Mouse (Mus musculus): ENCODE results near the gene Fam120c.
"Not testable (repeated sequence)": the region's sequence is repeated elsewhere in the genome, so short reads cannot be mapped to it uniquely, and the experiment has no call there.

Gene Fam120c

DNA sequence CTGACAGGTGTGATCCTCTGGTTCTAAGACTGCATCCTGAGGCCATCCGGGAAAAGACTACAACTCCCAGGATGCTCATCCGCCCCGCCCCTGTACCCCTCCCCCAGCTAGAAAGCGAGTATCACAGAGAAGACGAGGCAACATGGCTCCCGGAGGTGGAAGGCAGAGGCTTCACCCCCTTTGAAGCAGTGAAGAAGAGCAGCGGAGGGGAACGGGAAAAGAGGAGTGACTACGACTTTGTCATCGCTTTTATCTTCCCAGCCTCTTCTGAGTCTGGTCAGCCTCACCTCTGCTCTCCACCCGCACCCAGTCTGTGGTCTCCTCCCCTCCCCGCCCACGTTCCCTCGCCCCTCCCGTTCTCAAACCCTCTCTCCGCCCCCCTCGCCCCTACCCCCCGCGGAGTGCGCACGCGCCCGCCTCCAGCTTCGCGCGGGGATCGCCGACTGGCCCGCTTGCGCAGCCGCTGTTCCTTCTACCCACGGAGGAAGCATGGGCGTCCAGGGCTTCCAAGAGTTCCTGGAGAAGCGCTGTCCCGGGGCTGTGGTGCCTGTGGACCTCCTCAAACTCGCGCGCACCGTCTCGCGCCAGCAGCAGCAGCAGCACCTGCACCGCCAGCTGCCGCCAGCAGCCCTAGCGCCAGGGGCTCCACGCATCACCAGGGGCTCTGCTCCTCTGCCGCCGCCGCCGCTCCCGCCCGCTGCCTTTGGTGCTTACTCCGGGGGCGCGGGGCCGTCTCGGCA, at the start of gene Fam120c:
Gene Fam120c, plus strand, starts transcription at position 415 of the 740 bp plus-strand sequence.
- DNase-seq (ENCODE audit: low spot score in 2 of 2) = peak; percentile 53 to 76

- DNase-seq (ENCODE audit: low spot score in 2 of 2) = no peak
These were observed 45.6 kb upstream of the Fam120c start for GRCm38 (mm10) chrX:151298329-151298728.

GRCm38 (mm10) chrX:151313732-151314131, 30.2 kb upstream of the Fam120c start:
- DNase-seq (ENCODE audit: low spot score in 2 of 2) = no peak

- DNase-seq (ENCODE audit: low spot score in 2 of 2) = no peak
These were observed 10.4 kb upstream of the Fam120c start for GRCm38 (mm10) chrX:151333615-151334014.

GRCm38 (mm10) chrX:151337804-151338203, 6.2 kb upstream of the Fam120c start:
- no peak for DNase-seq (ENCODE audit: low spot score in 2 of 2)

DNA sequence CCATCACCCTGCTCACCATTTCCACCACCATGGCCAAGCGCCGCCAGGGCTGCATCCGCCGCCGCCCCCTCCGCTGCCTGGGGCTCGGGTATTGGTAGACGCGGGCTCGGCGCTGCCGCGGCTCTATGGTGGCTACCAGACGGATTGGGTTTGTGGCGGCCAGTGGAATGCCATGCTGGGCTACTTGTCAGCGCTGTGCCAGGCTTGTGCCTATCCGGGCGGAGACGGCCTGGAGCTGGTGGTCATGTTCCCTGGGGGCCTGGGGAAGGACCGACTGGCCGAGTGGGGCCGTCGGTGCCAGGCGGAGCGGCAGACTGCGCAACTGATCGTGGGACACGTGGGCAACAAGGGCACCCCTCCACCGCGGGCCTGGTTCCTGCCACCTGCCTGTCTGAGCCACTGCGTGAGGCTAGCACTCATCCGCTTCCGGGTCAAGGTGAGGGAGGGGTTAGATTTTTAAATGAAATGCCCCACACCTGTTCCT, 568 bp downstream of the Fam120c start:
- DNase-seq (ENCODE audit: low spot score in 2 of 2) = peak; percentile 15 to 26

DNA sequence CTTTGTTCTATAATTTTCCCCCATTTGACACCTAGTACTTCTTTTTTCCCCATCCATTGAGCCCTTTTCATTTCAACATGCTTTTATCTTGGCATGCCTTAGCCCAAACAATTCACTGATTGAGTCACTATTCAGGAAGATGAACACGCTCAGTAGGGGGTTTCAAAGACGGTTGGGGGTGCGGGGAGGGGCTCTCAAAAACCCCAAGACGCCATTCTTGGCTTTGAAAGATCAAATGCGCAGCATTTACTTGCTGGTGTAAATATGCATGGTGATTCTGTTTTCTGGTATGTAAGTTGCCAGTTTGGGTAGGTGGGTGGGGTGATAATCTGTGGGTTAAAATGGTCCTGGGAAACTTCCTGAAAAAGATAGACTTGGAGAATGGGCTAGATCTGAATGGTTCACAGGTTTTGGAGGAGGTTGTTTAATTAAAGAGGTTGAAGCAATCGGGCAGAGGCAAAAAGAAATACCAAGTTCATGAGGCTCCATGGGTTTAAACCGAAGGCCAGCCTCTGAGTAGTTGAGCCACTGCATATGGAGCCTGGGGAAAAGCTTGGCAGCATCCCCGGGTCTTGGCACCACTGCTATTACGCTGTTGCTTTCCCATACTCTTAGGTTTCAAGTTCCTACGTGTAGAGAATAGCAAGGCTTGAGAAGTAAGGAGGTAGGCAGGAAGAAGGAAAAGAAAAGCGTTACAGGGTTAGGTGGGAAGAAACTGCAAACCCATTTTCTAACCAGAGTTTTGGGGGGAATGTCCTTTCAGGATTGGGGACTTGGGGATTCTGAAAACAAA, 1.6 kb downstream of the Fam120c start:
- DNase-seq (ENCODE audit: low spot score in 2 of 2) = no peak

DNA sequence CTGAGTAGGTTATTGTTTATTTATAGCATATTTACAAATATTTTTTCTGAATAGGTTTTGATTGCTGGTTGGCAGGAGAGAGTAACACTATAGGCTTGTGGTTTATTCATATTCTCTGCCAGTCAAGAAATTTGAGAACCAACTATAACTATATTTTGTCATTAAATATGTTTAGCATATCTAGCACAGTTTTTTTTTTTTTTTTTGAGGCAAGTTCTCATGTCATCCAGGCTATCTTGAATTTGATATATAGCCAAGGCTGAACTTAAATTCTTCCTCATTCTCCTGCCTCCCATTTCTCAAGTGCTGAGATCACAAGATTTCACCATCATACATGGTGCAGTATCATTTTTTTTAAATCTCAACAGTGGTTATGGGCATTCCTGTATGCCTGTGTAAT, 3.3 kb downstream of the Fam120c start:
- DNase-seq (ENCODE audit: low spot score in 2 of 2) = no peak

GRCm38 (mm10) chrX:151349322-151349721, 5.3 kb downstream of the Fam120c start:
- DNase-seq (ENCODE audit: low spot score in 2 of 2) = no peak

- DNase-seq (ENCODE audit: low spot score in 2 of 2) = no peak
These were observed 74.8 kb downstream of the Fam120c start for GRCm38 (mm10) chrX:151418801-151419200.

DNA sequence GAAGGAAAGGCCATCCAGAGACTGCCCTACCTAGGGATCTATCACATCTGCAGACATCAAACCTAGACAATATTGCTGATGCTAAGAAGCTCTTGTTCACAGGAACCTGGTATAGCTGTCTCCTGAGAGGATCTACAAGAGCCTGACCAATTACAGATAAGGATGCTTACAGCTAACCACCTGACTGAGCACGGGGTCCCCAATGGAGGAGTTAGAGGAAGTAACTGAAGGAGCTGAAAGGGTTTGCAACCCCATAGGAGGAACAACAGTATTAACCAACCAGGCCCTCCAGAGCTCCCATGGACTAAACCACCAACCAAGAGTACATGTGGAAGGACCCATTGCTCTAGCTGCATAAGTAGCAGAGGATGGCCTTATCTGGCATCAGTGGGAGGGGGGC, 76.8 kb downstream of the Fam120c start:
- DNase-seq (ENCODE audit: low spot score in 2 of 2) = no peak

GRCm38 (mm10) chrX:151443637-151444036, 99.7 kb downstream of the Fam120c start:
- DNase-seq (ENCODE audit: low spot score in 2 of 2) = no peak

GRCm38 (mm10) chrX:151444189-151444588, 100.2 kb downstream of the Fam120c start:
- no peak for DNase-seq (ENCODE audit: low spot score in 2 of 2)

- no peak for DNase-seq (ENCODE audit: low spot score in 2 of 2)
These were observed 144.2 kb downstream of the Fam120c start for GRCm38 (mm10) chrX:151488128-151488527.

- not testable (repeated sequence) for DNase-seq (ENCODE audit: low spot score in 2 of 2)
These were observed 149.3 kb downstream of the Fam120c start for GRCm38 (mm10) chrX:151493269-151493668.

DNA sequence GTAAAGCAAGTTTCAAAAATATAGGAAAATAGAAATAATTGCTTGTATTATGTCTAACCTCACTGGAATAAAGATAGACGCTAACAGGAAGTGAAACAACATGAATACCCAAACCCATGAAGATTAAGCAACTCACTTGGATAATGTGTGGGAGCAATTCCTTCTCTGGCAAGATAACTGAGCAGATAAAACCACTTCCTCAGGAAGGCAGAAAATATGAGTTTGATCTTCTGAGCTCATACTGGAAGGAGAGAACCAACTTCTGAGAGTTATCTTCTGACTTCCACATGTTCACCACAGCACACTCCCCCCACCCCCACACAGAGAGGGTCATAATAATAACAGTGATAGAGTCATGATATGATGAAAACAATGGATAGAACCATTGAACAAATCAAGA, 152.6 kb downstream of the Fam120c start:
- no peak for DNase-seq (ENCODE audit: low spot score in 2 of 2)

GRCm38 (mm10) chrX:151508536-151508935, 164.6 kb downstream of the Fam120c start:
- DNase-seq (ENCODE audit: low spot score in 2 of 2) = no peak

DNA sequence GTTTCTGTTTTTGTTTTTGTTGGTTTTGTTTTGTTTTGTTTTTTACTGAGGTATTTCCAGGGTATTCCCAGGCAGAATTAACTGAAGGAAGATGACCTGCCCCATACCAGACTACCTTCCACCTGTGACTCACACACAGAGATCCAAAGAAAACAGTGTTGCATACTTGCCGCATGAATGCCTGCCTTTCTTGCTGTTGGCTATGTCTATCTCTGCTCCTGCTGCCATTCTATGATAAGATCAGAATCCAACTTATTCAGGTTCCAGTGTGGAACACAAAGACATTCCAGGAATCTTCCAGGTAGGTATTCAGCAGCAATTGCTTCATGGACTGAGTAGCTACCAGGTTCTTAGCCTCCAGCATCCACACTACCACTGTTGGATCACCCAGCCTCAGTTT, 165.9 kb downstream of the Fam120c start:
- DNase-seq (ENCODE audit: low spot score in 2 of 2) = no peak

GRCm38 (mm10) chrX:151513066-151513465, 169.1 kb downstream of the Fam120c start:
- no peak for DNase-seq (ENCODE audit: low spot score in 2 of 2)

GRCm38 (mm10) chrX:151513694-151514093, 169.7 kb downstream of the Fam120c start:
- no peak for DNase-seq (ENCODE audit: low spot score in 2 of 2)

DNA sequence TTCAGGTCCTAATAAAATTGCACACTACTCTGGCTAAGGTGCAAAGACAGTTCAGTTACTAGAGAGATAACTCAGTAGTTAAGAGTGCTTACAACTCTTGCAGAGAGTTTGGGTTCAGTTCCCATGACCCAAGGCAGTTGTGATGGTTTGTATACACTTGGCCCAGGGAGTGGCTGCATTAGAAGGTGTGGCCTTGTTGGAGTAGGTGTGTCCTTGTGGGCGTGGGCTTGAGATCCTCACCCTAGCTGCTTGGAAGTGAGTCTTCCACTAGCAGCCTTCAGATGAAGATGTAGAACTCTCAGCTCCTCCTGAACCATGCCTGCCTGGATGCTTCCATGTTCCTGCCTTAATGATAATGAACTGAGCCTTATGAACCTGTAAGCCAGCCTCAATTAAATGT, 174.2 kb downstream of the Fam120c start:
- DNase-seq (ENCODE audit: low spot score in 2 of 2) = no peak

GRCm38 (mm10) chrX:151520127-151520457, 176.1 kb downstream of the Fam120c start:
- DNase-seq (ENCODE audit: low spot score in 2 of 2) = no peak

Measured in frontal cortex, postnatal 25 days (tissue).